Mouse (Mus musculus) mesoderm, embryonic 11.5 days (tissue): ENCODE measurements at regions not wholly inside any gene's neighbourhood (a gene's known extent, or its start where the extent isn't known, plus 50 kb on each side); places are given as distances from the start of the nearest gene placed in this dataset.

Source experiments
- DNase-seq: peaks from one replicate; pipeline ENCODE4 v3.0.0-alpha.2; 2012; ENCODE audit warnings: low read depth, low spot score

- peak; percentile 65 for DNase-seq
Observed at GRCm38 (mm10) chr2:28287210-28287860, 94.5 kb downstream of the Olfm1 start.

GRCm38 (mm10) chr2:28289339-28289738 lies 96.5 kb downstream of the Olfm1 start:
- DNase-seq, result no peak

GRCm38 (mm10) chr2:28289860-28290471 lies 97.2 kb downstream of the Olfm1 start:
- DNase-seq, result peak; percentile 22

GRCm38 (mm10) chr2:28294509-28294908 lies 101.7 kb downstream of the Olfm1 start:
- DNase-seq, result peak; percentile 61

- DNase-seq, result peak; percentile 35
Observed at GRCm38 (mm10) chr2:28296183-28296582, 103.4 kb downstream of the Olfm1 start.

- DNase-seq, result peak; percentile 25
Observed at GRCm38 (mm10) chr2:28298738-28299137, 105.9 kb downstream of the Olfm1 start.

GRCm38 (mm10) chr2:28299346-28299745 lies 106.6 kb downstream of the Olfm1 start:
- DNase-seq, result no peak

GRCm38 (mm10) chr2:28301313-28301712 lies 108.5 kb downstream of the Olfm1 start:
- no peak for DNase-seq

- no peak for DNase-seq
Observed at GRCm38 (mm10) chr2:28303936-28304335, 111.1 kb downstream of the Olfm1 start.

GRCm38 (mm10) chr2:28304712-28305111 lies 111.9 kb downstream of the Olfm1 start:
- DNase-seq, result peak; percentile 63

GRCm38 (mm10) chr2:28309122-28309521 lies 116.3 kb downstream of the Olfm1 start:
- DNase-seq, result no peak

GRCm38 (mm10) chr2:28312212-28312611 lies 119.4 kb downstream of the Olfm1 start:
- DNase-seq, result no peak

- no peak for DNase-seq
Observed at GRCm38 (mm10) chr2:28325502-28325901, 121.1 kb upstream of the Ppp1r26 start.

GRCm38 (mm10) chr2:28326056-28326455 lies 120.5 kb upstream of the Ppp1r26 start:
- no peak for DNase-seq

GRCm38 (mm10) chr2:28326682-28327081 lies 119.9 kb upstream of the Ppp1r26 start:
- DNase-seq, result no peak

GRCm38 (mm10) chr2:28329130-28329529 lies 117.5 kb upstream of the Ppp1r26 start:
- DNase-seq, result no peak

GRCm38 (mm10) chr2:28335141-28335789 lies 111.3 kb upstream of the Ppp1r26 start:
- no peak for DNase-seq

- no peak for DNase-seq
Observed at GRCm38 (mm10) chr2:28335810-28336209, 110.8 kb upstream of the Ppp1r26 start.

- no peak for DNase-seq
Observed at GRCm38 (mm10) chr2:28336349-28337309, 110.0 kb upstream of the Ppp1r26 start.

- DNase-seq, result no peak
Observed at GRCm38 (mm10) chr2:28337561-28337960, 109.0 kb upstream of the Ppp1r26 start.

GRCm38 (mm10) chr2:28341304-28341703 lies 105.3 kb upstream of the Ppp1r26 start:
- no peak for DNase-seq

GRCm38 (mm10) chr2:28348453-28348852 lies 98.1 kb upstream of the Ppp1r26 start:
- DNase-seq, result no peak
